Comparison of ENCODE assay signal across 9 mouse cellular contexts in genomic region chr14:56793243-56793642, GRCm38 (mm10). TPM values are rescaled to one million over a fixed set of nuclear protein-coding genes. Genes with fewer than 3 reads are reported as not detected.
DNase-seq lines count a peak whose midpoint lies in the region; TF ChIP-seq lines count a peak whose summit lies in the region.
"Had no signal": no experiment of that assay in that cellular context is flagged by ENCODE, and none has a peak within 500 bp of the region (broad histone marks: within the 10 kb centered on the region; RNA-seq: fewer than 3 reads in every experiment).

No protein-coding gene starts in this region.

- H3K4me3 ChIP-seq in lung, adult 2 months (replicated peaks; ENCODE audit: extremely low read depth, low read depth, low read length), result no peak overlapping the region
- H3K4me3 ChIP-seq: heart, embryonic 13.5 days had no signal

- no peak for TF ChIP-seq POLR2A in lung, adult 2 months (IDR thresholded peaks at IDR 0.05; ENCODE audit: borderline replicate concordance, extremely low read depth, low read depth, low read length)

- intact Hi-C loops in left cerebral cortex, postnatal 10 days (cut with DNase I), result loop anchor here (5.0 kb wide), 2 partner anchors 96 to 416 kb away; no protein-coding TSS in a partner anchor

- WGBS in lung, adult 2 months, result 42% methylated on average over 2 of the region's 2 CpGs

- peak; percentile 27; the same call in 1 of the 2 replicates for TF ChIP-seq CTCF in lung, adult 2 months (IDR thresholded peaks at IDR 0.05; ENCODE audit: insufficient read depth, low read length)

- H3K4me1 ChIP-seq in lung, adult 2 months (ENCODE audit: control insufficient read depth, insufficient read depth, low read length), result no peaks in the 10 kb centered on the region
- H3K4me1 ChIP-seq: heart, embryonic 13.5 days had no signal

- DNase-seq in adrenal gland, adult 18-20 months (ENCODE audit: low spot score in 2 of 2), result peak; percentile 16 to 36
- DNase-seq in adrenal gland, postnatal 4 days (ENCODE audit: low spot score in 2 of 2), result no peak
- peak; percentile 29 to 31 for DNase-seq in left cerebral cortex, postnatal 10 days (ENCODE audit: extremely low spot score in 1 of 2, low spot score in 2 of 2)
- DNase-seq in left cerebral cortex, adult 11 months (ENCODE audit: low spot score), result no peak
- peak; percentile 77 for DNase-seq in brain, adult 2 months (ENCODE audit: low read depth, low spot score)
- DNase-seq in gastrocnemius, postnatal 25 days, result peak; percentile 13
- DNase-seq in lung, adult 2 months, result no peak
- DNase-seq in spleen, postnatal 36 days (ENCODE audit: low spot score in 2 of 2), result peak; percentile 47 to 48

RNA-seq across cellular contexts. Expression of gene Pspc1, which starts 15.1 kb away (rescaled TPM):
- total RNA-seq in adrenal gland, adult 18-20 months (2021), result 10 to 100 TPM; 28.7 to 35.6 TPM
- 10 to 100 TPM; 37.0 to 45.0 TPM for total RNA-seq in adrenal gland, postnatal 4 days (2021)
- total RNA-seq in left cerebral cortex, postnatal 10 days (2021), result 10 to 100 TPM; 70.5 to 80.4 TPM
- total RNA-seq in gastrocnemius, postnatal 25 days (2021), result 1 to 10 TPM; 7.5 to 9.9 TPM
- 5.6 and 6.0 TPM in 2 replicates for polyA plus RNA-seq in lung, adult 2 months (2012; rRNA removed)

RNA-seq across cellular contexts. Expression of gene Zmym5, which starts 18.3 kb away (rescaled TPM):
- 10 to 100 TPM; 29.7 to 31.4 TPM for total RNA-seq in adrenal gland, adult 18-20 months (2021)
- total RNA-seq in adrenal gland, postnatal 4 days (2021), result 10 to 100 TPM; 46.6 to 47.5 TPM
- total RNA-seq in left cerebral cortex, postnatal 10 days (2021), result 10 to 100 TPM; 27.0 to 27.2 TPM
- total RNA-seq in gastrocnemius, postnatal 25 days (2021), result 10 to 100 TPM; 14.2 to 14.6 TPM
- polyA plus RNA-seq in lung, adult 2 months (2012; rRNA removed), result 4.2 and 6.8 TPM in 2 replicates

Comparison
In these comparisons a context has a peak if more than half of its experiments do, and no peak if none do; other contexts are left out.
1. DNase-seq: peak in adrenal gland, adult 18-20 months (2 of 2), left cerebral cortex, postnatal 10 days (2 of 2), brain, adult 2 months (single experiment), gastrocnemius, postnatal 25 days (single experiment) and spleen, postnatal 36 days (2 of 2); none in adrenal gland, postnatal 4 days (0 of 2), left cerebral cortex, adult 11 months (single experiment) and lung, adult 2 months (single experiment).